Mouse (Mus musculus): ENCODE measurements at regions not wholly inside any gene's neighbourhood (a gene's known extent, or its start where the extent isn't known, plus 50 kb on each side); places are given as distances from the start of the nearest gene placed in this dataset.

GRCm38 (mm10) chr13:102025138-102025537, 257.1 kb upstream of the Pik3r1 start:
- no peak for TF ChIP-seq CTCF (IDR thresholded peaks at IDR 0.05)
- no peak for TF ChIP-seq EP300 (IDR thresholded peaks at IDR 0.05)
